Mouse (Mus musculus): ENCODE data around the gene Gstp2.
"Not testable (repeated sequence)": the region's sequence is repeated elsewhere in the genome, so short reads cannot be mapped to it uniquely, and the experiment has no call there.

Gene Gstp2

GRCm38 (mm10) chr19:4070311-4070710, 24.5 kb upstream of the Gstp2 start:
- ATAC-seq (ENCODE audit: low TSS enrichment) = no peak

- ATAC-seq (ENCODE audit: low TSS enrichment) = no peak
Observed at GRCm38 (mm10) chr19:4068717-4069410, 23.0 kb upstream of the Gstp2 start.

GRCm38 (mm10) chr19:4068242-4068641, 22.4 kb upstream of the Gstp2 start:
- not testable (repeated sequence) for ATAC-seq (ENCODE audit: low TSS enrichment)

DNA sequence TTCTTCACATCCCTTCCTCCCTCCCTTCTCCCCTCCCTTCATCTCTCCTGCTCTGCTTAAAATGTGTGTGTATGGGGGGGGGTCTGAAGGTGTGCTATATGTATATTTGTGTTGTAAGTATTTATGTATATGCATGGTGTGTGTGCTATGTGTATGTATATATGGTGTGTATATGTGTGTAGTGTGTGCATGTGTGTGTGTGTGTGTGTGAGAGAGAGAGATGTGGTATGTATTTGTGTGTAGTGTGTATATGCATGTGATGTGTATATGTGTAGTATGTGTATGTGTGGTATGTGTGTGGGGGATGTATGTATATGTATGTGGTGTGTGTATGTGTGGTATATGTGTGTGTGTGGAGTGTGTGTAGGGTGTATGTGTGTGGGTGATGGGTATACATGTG, 21.1 kb upstream of the Gstp2 start:
- no peak for ATAC-seq (ENCODE audit: low TSS enrichment)

DNA sequence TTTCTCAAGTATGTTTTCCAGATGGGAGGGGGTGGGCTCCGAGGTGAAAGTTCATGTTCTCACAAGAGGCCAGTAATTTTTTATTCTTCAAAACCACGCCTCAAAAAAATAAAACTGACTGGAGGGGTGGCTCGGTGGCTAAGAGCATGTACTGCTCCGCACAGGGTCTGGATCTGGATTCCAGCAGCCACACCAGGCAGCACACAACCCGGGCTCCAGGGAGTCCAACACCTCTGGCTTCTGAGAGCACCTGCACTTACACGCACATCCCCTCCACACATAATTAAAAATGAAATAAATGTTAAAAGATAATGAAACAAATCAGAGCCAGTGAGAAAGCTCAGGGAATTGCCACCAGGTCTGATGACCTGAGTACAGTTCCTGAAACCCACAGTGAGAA, 20.5 kb upstream of the Gstp2 start:
- ATAC-seq (ENCODE audit: low TSS enrichment) = no peak

DNA sequence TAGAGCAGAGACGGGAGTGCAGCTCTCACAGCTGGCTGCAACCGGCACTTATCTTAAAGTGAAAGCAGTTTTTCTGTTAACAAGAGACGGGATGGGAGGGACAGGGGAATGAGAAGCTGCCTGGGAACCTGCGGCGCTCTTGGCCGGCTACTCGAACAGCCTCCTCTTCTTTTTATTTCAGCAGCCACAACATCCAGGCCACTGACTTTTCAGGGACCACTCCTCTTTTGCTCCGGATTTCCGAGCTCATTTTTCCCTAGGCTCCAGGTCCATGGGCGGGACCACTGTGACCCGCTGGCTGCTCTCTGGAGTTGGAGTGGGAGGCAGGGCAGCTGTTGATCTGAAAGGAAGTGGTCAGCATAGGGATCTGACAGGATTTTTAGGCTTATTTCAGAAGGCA, 18.7 kb upstream of the Gstp2 start:
- ATAC-seq (ENCODE audit: low TSS enrichment) = not testable (repeated sequence)

GRCm38 (mm10) chr19:4063357-4063756, 17.5 kb upstream of the Gstp2 start:
- not testable (repeated sequence) for ATAC-seq (ENCODE audit: low TSS enrichment)

- ATAC-seq (ENCODE audit: low TSS enrichment) = no peak
Observed at GRCm38 (mm10) chr19:4060899-4061465, 15.2 kb upstream of the Gstp2 start.

- not testable (repeated sequence) for ATAC-seq (ENCODE audit: low TSS enrichment)
Observed at GRCm38 (mm10) chr19:4060044-4060898, 14.4 kb upstream of the Gstp2 start.

- no peak for ATAC-seq (ENCODE audit: low TSS enrichment)
Observed at GRCm38 (mm10) chr19:4059069-4059740, 13.4 kb upstream of the Gstp2 start, which contains the start of gene Gstp3. Gene Gstp3 (minus strand): TSS chr19:4059569.

- no peak for ATAC-seq (ENCODE audit: low TSS enrichment)
Observed at GRCm38 (mm10) chr19:4058581-4058980, 12.8 kb upstream of the Gstp2 start.

- ATAC-seq (ENCODE audit: low TSS enrichment) = no peak
Observed at GRCm38 (mm10) chr19:4057962-4058361, 12.1 kb upstream of the Gstp2 start.

DNA sequence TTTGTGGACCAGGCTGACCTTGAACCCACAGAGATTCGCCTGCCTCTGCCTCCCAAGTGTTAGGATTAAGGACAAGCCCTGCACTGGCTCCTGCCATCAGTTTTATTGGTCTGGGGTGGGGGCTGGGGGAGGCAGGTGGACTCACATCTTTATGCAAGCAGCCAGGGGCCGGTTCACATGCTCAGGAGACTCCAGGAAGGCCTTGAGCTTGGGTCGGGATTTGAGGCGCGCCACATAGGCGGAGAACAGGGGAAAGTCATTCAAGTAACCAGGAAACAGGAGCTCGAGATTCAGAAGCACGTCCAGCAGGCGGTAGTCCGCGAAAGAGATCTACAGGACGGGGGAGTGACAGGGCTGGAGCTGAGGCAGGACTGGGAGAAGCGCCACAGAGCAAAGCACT, 11.6 kb upstream of the Gstp2 start:
- no peak for ATAC-seq (ENCODE audit: low TSS enrichment)

- no peak for ATAC-seq (ENCODE audit: low TSS enrichment)
Observed at GRCm38 (mm10) chr19:4056727-4057126, 10.9 kb upstream of the Gstp2 start.

DNA sequence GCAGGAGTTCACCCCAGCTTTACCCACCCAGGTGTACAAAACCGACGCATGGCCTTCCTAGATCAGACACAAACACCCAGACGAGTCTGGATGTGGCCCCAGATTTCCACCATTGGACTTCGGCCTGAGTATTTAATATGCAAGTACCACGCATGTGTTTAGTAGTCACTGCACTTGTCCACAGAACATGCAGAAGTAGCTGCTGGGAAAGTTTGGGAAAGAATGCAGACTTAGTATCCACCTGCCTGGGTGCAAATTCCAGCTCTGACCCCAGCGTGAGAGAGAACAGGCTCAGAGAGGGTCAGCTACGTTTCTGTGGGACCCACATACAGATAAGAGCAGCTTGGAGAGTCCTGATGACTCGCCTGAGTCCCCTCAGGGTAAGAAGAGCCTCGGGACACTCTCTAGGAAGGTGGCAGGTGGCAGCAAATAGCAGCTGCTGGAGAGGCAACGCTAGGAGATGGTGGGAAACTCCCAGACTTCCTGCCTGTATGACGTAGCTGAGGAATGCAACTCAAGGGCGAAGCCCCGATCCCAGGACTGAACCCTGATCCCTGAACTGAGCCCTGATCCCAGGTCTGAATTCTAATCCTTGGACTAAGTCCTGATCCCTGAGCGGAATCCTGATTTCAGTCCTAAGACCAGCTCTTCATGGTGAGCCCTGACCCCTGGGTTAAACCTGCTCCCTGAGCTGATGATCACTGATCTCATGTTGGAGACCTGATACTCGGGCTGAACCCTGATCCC, 10.3 kb upstream of the Gstp2 start:
- ATAC-seq (ENCODE audit: low TSS enrichment) = no peak

DNA sequence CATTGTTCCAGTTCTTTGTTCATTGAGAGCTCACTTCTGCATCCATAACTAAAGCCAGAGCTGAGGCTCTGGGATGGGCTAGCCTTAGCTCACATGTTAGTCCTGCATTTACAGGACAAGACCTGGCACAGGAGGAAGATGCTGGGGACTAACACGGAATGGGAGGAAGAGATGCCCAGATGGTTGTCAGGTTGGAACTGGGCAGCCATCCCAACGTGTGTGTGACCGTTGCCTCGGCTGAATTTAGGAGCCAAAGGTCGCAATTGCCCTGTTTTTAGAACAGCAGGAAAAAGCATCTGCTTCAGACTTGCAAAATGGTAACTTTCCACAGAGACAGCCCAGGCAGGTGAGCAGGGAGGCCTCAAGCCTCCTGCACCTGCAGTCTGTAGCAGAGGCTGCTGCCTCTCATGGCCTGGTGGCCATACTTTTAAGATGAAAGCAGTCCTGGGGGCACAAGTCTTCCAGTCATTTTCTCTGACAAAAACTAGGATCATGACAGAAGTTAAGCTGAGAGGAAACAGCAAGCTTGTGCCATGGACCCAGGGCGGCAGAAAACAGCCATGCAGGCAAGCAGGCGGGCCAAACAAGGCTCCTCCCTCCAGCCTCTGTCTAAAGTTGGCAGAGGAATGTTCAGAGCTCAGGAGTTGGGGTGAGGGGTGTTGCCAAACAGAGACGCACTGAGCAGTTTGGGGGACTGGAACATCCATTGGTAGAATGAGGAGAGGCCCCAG, 9.6 kb upstream of the Gstp2 start:
- no peak for ATAC-seq (ENCODE audit: low TSS enrichment)

- ATAC-seq (ENCODE audit: low TSS enrichment) = no peak
Observed at GRCm38 (mm10) chr19:4054613-4055012, 8.8 kb upstream of the Gstp2 start.

- ATAC-seq (ENCODE audit: low TSS enrichment) = no peak
Observed at GRCm38 (mm10) chr19:4052516-4053030, 6.8 kb upstream of the Gstp2 start.

- no peak for ATAC-seq (ENCODE audit: low TSS enrichment)
Observed at GRCm38 (mm10) chr19:4051741-4052515, 6.1 kb upstream of the Gstp2 start.

DNA sequence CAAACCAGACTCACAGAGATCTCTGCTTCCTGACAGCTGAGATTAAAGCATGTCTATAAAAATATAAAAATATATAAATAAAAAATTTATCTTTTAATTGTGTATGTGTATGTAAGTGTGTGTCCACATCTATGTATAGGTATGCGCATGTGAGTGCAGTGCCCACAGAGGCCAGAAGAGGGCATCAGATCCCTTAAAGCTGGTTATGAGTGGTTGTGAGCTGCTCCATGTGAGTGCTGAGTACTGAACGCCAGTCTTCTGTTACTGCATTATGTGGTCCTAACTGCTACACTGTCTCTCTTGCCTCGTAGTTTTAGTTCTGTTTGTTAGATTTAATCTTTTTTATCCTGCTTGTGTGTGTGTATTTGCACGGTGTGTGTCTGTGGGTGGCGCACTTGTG, 5.2 kb upstream of the Gstp2 start:
- ATAC-seq (ENCODE audit: low TSS enrichment) = no peak

All from frontal cortex, adult (tissue).